Comparison of ENCODE assay signal across 11 mouse cellular contexts in the genomic region with DNA sequence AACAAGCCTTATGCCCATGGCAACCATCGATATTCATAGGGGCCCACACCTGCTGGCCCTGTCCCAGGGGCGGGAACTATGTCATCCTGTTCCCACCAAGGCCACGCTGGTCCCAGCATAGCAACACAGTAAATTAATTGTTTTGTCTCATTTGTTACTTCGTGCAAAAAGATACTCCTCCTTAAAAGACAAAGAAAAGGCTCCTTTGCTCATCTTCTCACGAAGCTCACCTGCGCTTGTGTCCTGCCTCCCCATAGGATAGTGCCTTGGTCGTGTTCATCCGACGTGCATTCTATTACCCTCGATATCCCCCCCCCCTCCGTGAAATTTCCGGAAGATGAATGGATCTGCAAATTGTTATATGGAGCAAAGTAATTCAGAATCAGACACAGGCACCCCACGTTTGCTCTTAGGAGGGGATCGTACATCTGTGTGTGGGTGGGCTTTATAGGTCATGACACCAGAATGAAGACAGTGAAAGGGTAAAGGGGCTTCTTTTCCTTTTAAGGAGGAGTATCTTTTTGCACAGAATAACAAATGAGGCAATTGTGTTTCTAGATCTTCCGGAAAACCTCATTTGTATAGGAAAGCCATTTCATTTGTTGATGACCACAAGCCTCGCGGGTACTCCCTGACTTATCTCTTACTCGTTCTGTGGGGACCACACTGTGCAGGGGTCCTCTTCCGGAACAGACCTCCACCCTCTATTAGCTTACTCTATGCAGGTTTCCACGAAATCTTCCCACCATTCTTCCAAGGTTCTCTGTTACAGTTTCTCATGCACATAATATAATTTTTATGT. TPM values are rescaled to one million over a fixed set of nuclear protein-coding genes. Genes with fewer than 3 reads are reported as not detected.
DNase-seq lines count a peak whose midpoint lies in the region; ATAC-seq and TF ChIP-seq lines count a peak whose summit lies in the region.
"Had no signal": no experiment of that assay in that cellular context is flagged by ENCODE, and none has a peak within 500 bp of the region (broad histone marks: within the 10 kb centered on the region; RNA-seq: fewer than 3 reads in every experiment).

No protein-coding gene starts in this region.

- H3K4me1 ChIP-seq in forebrain, embryonic 13.5 days: no peaks in the 10 kb centered on the region
- no peaks in the 10 kb centered on the region for H3K4me1 ChIP-seq in forebrain, embryonic 11.5 days (replicated peaks; ENCODE audit: control insufficient read depth, insufficient read depth, low read length)
- H3K4me1 ChIP-seq in midbrain, embryonic 11.5 days (ENCODE audit: control insufficient read depth, insufficient read depth, low read length): no peaks in the 10 kb centered on the region
- no peaks in the 10 kb centered on the region for H3K4me1 ChIP-seq in midbrain, embryonic 10.5 days
- H3K4me1 ChIP-seq in midbrain, embryonic 12.5 days: no peaks in the 10 kb centered on the region
- no peaks in the 10 kb centered on the region for H3K4me1 ChIP-seq in liver, postnatal 0 days (ENCODE audit: insufficient read depth)

- WGBS in forebrain, embryonic 13.5 days: 60% methylated on average over 20 of the region's 20 CpGs
- 60% methylated on average over 20 of the region's 20 CpGs for WGBS in forebrain, embryonic 11.5 days
- 60% methylated on average over 20 of the region's 20 CpGs for WGBS in midbrain, embryonic 11.5 days
- WGBS in midbrain, embryonic 10.5 days: 63% methylated on average over 20 of the region's 20 CpGs
- 61% methylated on average over 20 of the region's 20 CpGs for WGBS in midbrain, embryonic 12.5 days
- WGBS in liver, postnatal 0 days (ENCODE audit: insufficient replicate concordance): 59% methylated on average over 20 of the region's 20 CpGs

- 0 out of 2 replicates have a peak, but pooled peaks cover 4% of the 10 kb centered on the region for H3K36me3 ChIP-seq in forebrain, embryonic 13.5 days (ENCODE audit: poor library complexity, severe bottlenecking)
- H3K36me3 ChIP-seq in forebrain, embryonic 11.5 days (ENCODE audit: control insufficient read depth, insufficient read depth, low read length): no peaks in the 10 kb centered on the region
- H3K36me3 ChIP-seq in midbrain, embryonic 11.5 days (ENCODE audit: control insufficient read depth, insufficient read depth, low read length): no peaks in the 10 kb centered on the region
- H3K36me3 ChIP-seq in midbrain, embryonic 10.5 days: no peaks in the 10 kb centered on the region; the same call in 1 of the 2 replicates
- no peaks in the 10 kb centered on the region for H3K36me3 ChIP-seq in midbrain, embryonic 12.5 days
- H3K36me3 ChIP-seq in liver, postnatal 0 days (replicated peaks; ENCODE audit: insufficient read depth, low read length): no peaks in the 10 kb centered on the region

- no peaks in the 10 kb centered on the region for H3K9me3 ChIP-seq in forebrain, embryonic 13.5 days (replicated peaks)
- no peaks in the 10 kb centered on the region for H3K9me3 ChIP-seq in forebrain, embryonic 11.5 days (ENCODE audit: control insufficient read depth, low read length)
- no peaks in the 10 kb centered on the region for H3K9me3 ChIP-seq in midbrain, embryonic 11.5 days (ENCODE audit: control insufficient read depth, low read length)
- H3K9me3 ChIP-seq in midbrain, embryonic 10.5 days (replicated peaks): peaks cover 6% of the 10 kb centered on the region; the same call in 1 of the 2 replicates
- no peaks in the 10 kb centered on the region for H3K9me3 ChIP-seq in midbrain, embryonic 12.5 days
- H3K9me3 ChIP-seq in liver, postnatal 0 days (ENCODE audit: low read length): no peaks in the 10 kb centered on the region

- H3K4me3 ChIP-seq in forebrain, embryonic 13.5 days: no peak overlapping the region
- no peak overlapping the region for H3K4me3 ChIP-seq in forebrain, embryonic 11.5 days (ENCODE audit: low read depth, low read length)
- H3K4me3 ChIP-seq in midbrain, embryonic 11.5 days (ENCODE audit: low read depth, low read length): no peak overlapping the region
- no peak overlapping the region for H3K4me3 ChIP-seq in midbrain, embryonic 10.5 days
- no peak overlapping the region for H3K4me3 ChIP-seq in midbrain, embryonic 12.5 days
- H3K4me3 ChIP-seq in liver, postnatal 0 days (ENCODE audit: low read depth, low read length): no peak overlapping the region

- peak; percentile 68; the same call in 1 of the 2 replicates for ATAC-seq in forebrain, embryonic 13.5 days
- no peak for ATAC-seq in forebrain, embryonic 11.5 days (replicated peaks; ENCODE audit: low FRiP score)
- peak; percentile 69; the same call in 1 of the 2 replicates for ATAC-seq in midbrain, embryonic 11.5 days (ENCODE audit: low FRiP score)
- ATAC-seq in midbrain, embryonic 12.5 days (ENCODE audit: low FRiP score, low read depth): 0 out of 2 replicates have a peak, but pooled peaks have one; percentile 49
- ATAC-seq in liver, postnatal 0 days: no peak
- ATAC-seq: Patski had no signal

- H3K4me2 ChIP-seq in forebrain, embryonic 13.5 days: no peak overlapping the region
- no peak overlapping the region for H3K4me2 ChIP-seq in forebrain, embryonic 11.5 days (ENCODE audit: low read depth, low read length, severe bottlenecking)
- no peak overlapping the region for H3K4me2 ChIP-seq in midbrain, embryonic 11.5 days
- H3K4me2 ChIP-seq in midbrain, embryonic 12.5 days (replicated peaks): peak overlapping the region; percentile 22; the same call in 1 of the 2 replicates
- H3K4me2 ChIP-seq in liver, postnatal 0 days (ENCODE audit: low read depth, low read length): no peak overlapping the region

- no peak overlapping the region for H3K27ac ChIP-seq in forebrain, embryonic 13.5 days
- no peak overlapping the region for H3K27ac ChIP-seq in forebrain, embryonic 11.5 days (ENCODE audit: low read depth, low read length)
- H3K27ac ChIP-seq in midbrain, embryonic 11.5 days (ENCODE audit: low read depth, low read length): no peak overlapping the region
- H3K27ac ChIP-seq in midbrain, embryonic 10.5 days (replicated peaks): no peak overlapping the region
- no peak overlapping the region for H3K27ac ChIP-seq in midbrain, embryonic 12.5 days (replicated peaks)
- H3K27ac ChIP-seq in liver, postnatal 0 days (ENCODE audit: low read depth): no peak overlapping the region
- H3K27ac ChIP-seq: liver, embryonic 14.5 days had no signal

- no peak for TF ChIP-seq EP300 in liver, postnatal 0 days (IDR thresholded peaks at IDR 0.05; ENCODE audit: low read depth)

- no peak for DNase-seq in forebrain, embryonic 11.5 days (ENCODE audit: low spot score)
- no peak for DNase-seq in midbrain, embryonic 11.5 days (ENCODE audit: low spot score, missing footprints)
- no peak for DNase-seq in midbrain, embryonic 10.5 days (ENCODE audit: low spot score)
- DNase-seq in testis, postnatal 10 days (ENCODE audit: low spot score): peak; percentile 41
- DNase-seq in spleen, postnatal 10 days (ENCODE audit: low spot score in 2 of 2): no peak
- DNase-seq in liver, postnatal 0 days: no peak

- H3K27me3 ChIP-seq in forebrain, embryonic 13.5 days: no peaks in the 10 kb centered on the region
- H3K27me3 ChIP-seq in forebrain, embryonic 11.5 days (ENCODE audit: control insufficient read depth, insufficient read depth, low read length): no peaks in the 10 kb centered on the region
- no peaks in the 10 kb centered on the region for H3K27me3 ChIP-seq in midbrain, embryonic 11.5 days (ENCODE audit: control insufficient read depth, insufficient read depth, low read length)
- no peaks in the 10 kb centered on the region for H3K27me3 ChIP-seq in midbrain, embryonic 10.5 days (ENCODE audit: low read depth, poor library complexity, severe bottlenecking)
- no peaks in the 10 kb centered on the region for H3K27me3 ChIP-seq in midbrain, embryonic 12.5 days
- H3K27me3 ChIP-seq in liver, postnatal 0 days (ENCODE audit: insufficient read depth, low read length): no peaks in the 10 kb centered on the region

- no peak for TF ChIP-seq CTCF in liver, postnatal 0 days (IDR thresholded peaks at IDR 0.05; ENCODE audit: low read depth)

- H3K9ac ChIP-seq in forebrain, embryonic 13.5 days: no peak overlapping the region
- H3K9ac ChIP-seq in forebrain, embryonic 11.5 days (ENCODE audit: low read length): no peak overlapping the region
- H3K9ac ChIP-seq in midbrain, embryonic 11.5 days (ENCODE audit: low read length): no peak overlapping the region
- H3K9ac ChIP-seq in midbrain, embryonic 12.5 days (replicated peaks): no peak overlapping the region
- H3K9ac ChIP-seq in liver, postnatal 0 days (replicated peaks): no peak overlapping the region
- H3K9ac ChIP-seq: liver, embryonic 14.5 days had no signal

RNA-seq across cellular contexts. Expression of a gene that starts 19.0 kb away (rescaled TPM):
- 150 and 176 TPM in 2 replicates for polyA plus RNA-seq in forebrain, embryonic 13.5 days (2015; fragmentation: Nextera tagmentation; extraction: Ambion mirVana)
- polyA plus RNA-seq in forebrain, embryonic 11.5 days (2014; fragmentation: Nextera tagmentation; extraction: Ambion mirVana): 117 and 122 TPM in 2 replicates
- polyA plus RNA-seq in midbrain, embryonic 11.5 days (2014; fragmentation: Nextera tagmentation; extraction: Ambion mirVana): 152 and 164 TPM in 2 replicates
- 117 TPM in 2 replicates for polyA plus RNA-seq in midbrain, embryonic 10.5 days (2016; fragmentation: Nextera tagmentation; extraction: Ambion mirVana)
- polyA plus RNA-seq in midbrain, embryonic 12.5 days (2016; fragmentation: Nextera tagmentation; extraction: Ambion mirVana): 151 and 155 TPM in 2 replicates
- 16.3 and 16.8 TPM in 2 replicates for polyA plus RNA-seq in liver, postnatal 0 days (2015; fragmentation: Nextera tagmentation; extraction: Ambion mirVana)

RNA-seq across cellular contexts. Expression of a gene that starts 58.5 kb away (rescaled TPM):
- 61.6 and 72.6 TPM in 2 replicates for polyA plus RNA-seq in forebrain, embryonic 13.5 days (2015; fragmentation: Nextera tagmentation; extraction: Ambion mirVana)
- 48.9 and 49.3 TPM in 2 replicates for polyA plus RNA-seq in forebrain, embryonic 11.5 days (2014; fragmentation: Nextera tagmentation; extraction: Ambion mirVana)
- 50.2 and 51.4 TPM in 2 replicates for polyA plus RNA-seq in midbrain, embryonic 11.5 days (2014; fragmentation: Nextera tagmentation; extraction: Ambion mirVana)
- 41.6 and 45.7 TPM in 2 replicates for polyA plus RNA-seq in midbrain, embryonic 10.5 days (2016; fragmentation: Nextera tagmentation; extraction: Ambion mirVana)
- polyA plus RNA-seq in midbrain, embryonic 12.5 days (2016; fragmentation: Nextera tagmentation; extraction: Ambion mirVana): 51.9 and 53.3 TPM in 2 replicates
- 3.8 and 4.4 TPM in 2 replicates for polyA plus RNA-seq in liver, postnatal 0 days (2015; fragmentation: Nextera tagmentation; extraction: Ambion mirVana)
- polyA plus RNA-seq: C2C12 had no signal

Comparison
In these comparisons a context has a peak if more than half of its experiments do, and no peak if none do; other contexts are left out.
1. ATAC-seq: peak in forebrain, embryonic 13.5 days (single experiment), midbrain, embryonic 11.5 days (single experiment) and midbrain, embryonic 12.5 days (single experiment); none in forebrain, embryonic 11.5 days (single experiment) and liver, postnatal 0 days (single experiment).